Comparison of ENCODE assay signal across 8 mouse cellular contexts in genomic region chr6:147263178-147263577, GRCm38 (mm10). TPM values are rescaled to one million over a fixed set of nuclear protein-coding genes. Genes with fewer than 3 reads are reported as not detected.
DNase-seq lines count a peak whose midpoint lies in the region; ATAC-seq and TF ChIP-seq lines count a peak whose summit lies in the region.

No protein-coding gene starts in this region.

- H3K27me3 ChIP-seq in embryonic facial prominence, embryonic 13.5 days: peaks cover 38% of the 10 kb centered on the region
- H3K27me3 ChIP-seq in hindbrain, postnatal 0 days (ENCODE audit: insufficient read depth, low read length): peaks cover 22% of the 10 kb centered on the region; the same call in 1 of the 2 replicates
- peaks cover 55% of the 10 kb centered on the region for H3K27me3 ChIP-seq in midbrain, embryonic 14.5 days (ENCODE audit: control insufficient read depth, insufficient read depth, low read length)

- no peak for TF ChIP-seq CTCF in left cerebral cortex, adult 2 months (IDR thresholded peaks at IDR 0.05)
- TF ChIP-seq CTCF in hindbrain, postnatal 0 days (IDR thresholded peaks at IDR 0.05; ENCODE audit: low read depth): no peak

- peak in 1 of 2 experiments; percentile 15 for DNase-seq in left cerebral cortex, adult 2 months (ENCODE audit: extremely low spot score in 1 of 2, low spot score in 2 of 2)
- no peak for DNase-seq in left cerebral cortex, adult 11 months (ENCODE audit: low spot score)
- peak; percentile 50 for DNase-seq in ZHBTc4 (ENCODE audit: low read depth, low spot score)
- no peak for DNase-seq in hindbrain, postnatal 0 days (ENCODE audit: low spot score)
- DNase-seq in midbrain, embryonic 14.5 days: peak; percentile 48
- no peak for DNase-seq in spleen, postnatal 4 days (ENCODE audit: low spot score in 2 of 2)
- DNase-seq in cerebellum, postnatal 4 days (ENCODE audit: low spot score in 2 of 2): no peak

- peaks cover 33% of the 10 kb centered on the region for H3K4me1 ChIP-seq in embryonic facial prominence, embryonic 13.5 days
- H3K4me1 ChIP-seq in hindbrain, postnatal 0 days (ENCODE audit: insufficient read depth, low read length): no peaks in the 10 kb centered on the region
- peaks cover 14% of the 10 kb centered on the region for H3K4me1 ChIP-seq in midbrain, embryonic 14.5 days (ENCODE audit: control insufficient read depth, insufficient read depth, low read length)

- peak overlapping the region; percentile 41 for H3K4me3 ChIP-seq in left cerebral cortex, adult 2 months
- H3K4me3 ChIP-seq in embryonic facial prominence, embryonic 13.5 days: peak overlapping the region; percentile 63
- peak overlapping the region; percentile 42 for H3K4me3 ChIP-seq in hindbrain, postnatal 0 days (ENCODE audit: low read length)
- peak overlapping the region; percentile 43 for H3K4me3 ChIP-seq in midbrain, embryonic 14.5 days (replicated peaks; ENCODE audit: low read depth, low read length)

- WGBS in embryonic facial prominence, embryonic 13.5 days: under 1% methylated on average over 21 of the region's 21 CpGs
- 1% methylated on average over 21 of the region's 21 CpGs for WGBS in hindbrain, postnatal 0 days
- WGBS in midbrain, embryonic 14.5 days: under 1% methylated on average over 21 of the region's 21 CpGs

- H3K9ac ChIP-seq in embryonic facial prominence, embryonic 13.5 days: peak overlapping the region; percentile 79
- H3K9ac ChIP-seq in hindbrain, postnatal 0 days (replicated peaks; ENCODE audit: low read length): 0 out of 2 replicates have a peak overlapping the region, but pooled peaks have one; percentile 19
- 0 out of 2 replicates have a peak overlapping the region, but pooled peaks have one; percentile 12 for H3K9ac ChIP-seq in midbrain, embryonic 14.5 days (replicated peaks; ENCODE audit: low read length)

- H3K27ac ChIP-seq in left cerebral cortex, adult 2 months: no peak overlapping the region
- peak overlapping the region; percentile 78 for H3K27ac ChIP-seq in embryonic facial prominence, embryonic 13.5 days
- no peak overlapping the region for H3K27ac ChIP-seq in hindbrain, postnatal 0 days
- no peak overlapping the region for H3K27ac ChIP-seq in midbrain, embryonic 14.5 days (replicated peaks; ENCODE audit: low read depth, low read length)

- intact Hi-C loops in left cerebral cortex, adult 2 months (cut with DNase I): loop anchor here (1.0 to 5.0 kb wide), 2 partner anchors 208 to 549 kb away; no protein-coding TSS in a partner anchor

- no peaks in the 10 kb centered on the region for H3K36me3 ChIP-seq in embryonic facial prominence, embryonic 13.5 days
- H3K36me3 ChIP-seq in hindbrain, postnatal 0 days (ENCODE audit: insufficient read depth, low read length): no peaks in the 10 kb centered on the region
- no peaks in the 10 kb centered on the region for H3K36me3 ChIP-seq in midbrain, embryonic 14.5 days (ENCODE audit: control insufficient read depth, insufficient read depth, low read length)

- peak overlapping the region; percentile 83 for H3K4me2 ChIP-seq in embryonic facial prominence, embryonic 13.5 days
- peak overlapping the region; percentile 78 for H3K4me2 ChIP-seq in hindbrain, postnatal 0 days (ENCODE audit: low read depth, low read length)
- H3K4me2 ChIP-seq in midbrain, embryonic 14.5 days (ENCODE audit: low read length): peak overlapping the region; percentile 92

- ATAC-seq in embryonic facial prominence, embryonic 13.5 days (ENCODE audit: insufficient number of reproducible peaks, insufficient read depth, low FRiP score, low TSS enrichment, low read depth): no peak
- 0 out of 2 replicates have a peak, but pooled peaks have one; percentile 63 for ATAC-seq in hindbrain, postnatal 0 days
- ATAC-seq in midbrain, embryonic 14.5 days (ENCODE audit: low FRiP score, low TSS enrichment): no peak

- no peaks in the 10 kb centered on the region for H3K9me3 ChIP-seq in embryonic facial prominence, embryonic 13.5 days
- H3K9me3 ChIP-seq in hindbrain, postnatal 0 days (ENCODE audit: low read length): no peaks in the 10 kb centered on the region
- no peaks in the 10 kb centered on the region for H3K9me3 ChIP-seq in midbrain, embryonic 14.5 days (ENCODE audit: control insufficient read depth, low read length)

RNA-seq across cellular contexts. Expression of gene Pthlh, which starts 0.8 kb away (rescaled TPM):
- total RNA-seq in left cerebral cortex, adult 2 months (2021): 1 to 10 TPM; 4.0 to 4.2 TPM
- polyA plus RNA-seq in embryonic facial prominence, embryonic 13.5 days (2015; fragmentation: Nextera tagmentation; extraction: Ambion mirVana): 23.8 and 31.3 TPM in 2 replicates
- 3.2 and 6.1 TPM in 2 replicates for total RNA-seq in hindbrain, postnatal 0 days (2014; rRNA removed)
- polyA plus RNA-seq in hindbrain, postnatal 0 days (2015; fragmentation: Nextera tagmentation; extraction: Ambion mirVana): 4.5 and 4.8 TPM in 2 replicates
- 0.30 and 0.58 TPM in 2 replicates for polyA plus RNA-seq in midbrain, embryonic 14.5 days (2014; fragmentation: Nextera tagmentation; extraction: Ambion mirVana)

Comparison
In these comparisons a context has a peak if more than half of its experiments do, and no peak if none do; other contexts are left out.
1. DNase-seq: peak in ZHBTc4 (single experiment) and midbrain, embryonic 14.5 days (single experiment); none in left cerebral cortex, adult 11 months (single experiment), hindbrain, postnatal 0 days (single experiment), spleen, postnatal 4 days (0 of 2) and cerebellum, postnatal 4 days (0 of 2).
2. H3K9ac ChIP-seq: peak in every context shown above with its lines; median percentile 79 in embryonic facial prominence, embryonic 13.5 days; 19 in hindbrain, postnatal 0 days; 12 in midbrain, embryonic 14.5 days.
3. Peak in every context shown above with its lines, with median percentiles within 50 percentile points of each other: H3K4me3 ChIP-seq and H3K4me2 ChIP-seq.